Mouse (Mus musculus) cortical plate, adult 2 months (tissue): ENCODE measurements around the gene Olfm3. TPM values are rescaled to one million over a fixed set of nuclear protein-coding genes. Genes with fewer than 3 reads are reported as not detected.

Experiments
- H3K27ac ChIP-seq: fragments of 200-500 bp; 2 replicates; pipeline ENCODE4 v1.5.1; 2012; ENCODE audit warnings: low read length, control low read depth, inconsistent platforms; ENCODE audit not compliant: insufficient read depth
- H3K4me1 ChIP-seq: fragments of 200-500 bp; 2 replicates; pipeline ENCODE4 v1.6.1; 2011; ENCODE audit warnings: low read length; ENCODE audit not compliant: control insufficient read depth, insufficient read depth
- H3K4me3 ChIP-seq: fragments of 200-500 bp; 2 replicates; pipeline ENCODE4 v1.5.1; 2011; ENCODE audit warnings: mild to moderate bottlenecking, low read length, control low read depth; ENCODE audit not compliant: insufficient read depth
- CTCF ChIP-seq: fragments of 200-500 bp; IDR thresholded peaks from 2 replicates; pipeline ENCODE4 v1.5.1; 2011; ENCODE audit warnings: mild to moderate bottlenecking, control low read depth, low read length; ENCODE audit not compliant: insufficient read depth; ENCODE audit errors: extremely low read depth
- POLR2A ChIP-seq: fragments of 200-500 bp; IDR thresholded peaks from 2 replicates; pipeline ENCODE4 v1.6.1; 2011; ENCODE audit warnings: mild to moderate bottlenecking, low read length, control low read depth; ENCODE audit not compliant: insufficient read depth; ENCODE audit errors: extremely low read depth
- polyA plus RNA-seq: library from polyadenylated mRNA; depleted of rRNA; stranded (reverse); fragments of >200 nt; gene quantifications from 2 replicates; pipeline ENCODE4 v1.2.3, GENCODE M21; 2012

The Olfm3 gene
- polyA plus RNA-seq, 1 experiment, result 12.3 TPM

DNA sequence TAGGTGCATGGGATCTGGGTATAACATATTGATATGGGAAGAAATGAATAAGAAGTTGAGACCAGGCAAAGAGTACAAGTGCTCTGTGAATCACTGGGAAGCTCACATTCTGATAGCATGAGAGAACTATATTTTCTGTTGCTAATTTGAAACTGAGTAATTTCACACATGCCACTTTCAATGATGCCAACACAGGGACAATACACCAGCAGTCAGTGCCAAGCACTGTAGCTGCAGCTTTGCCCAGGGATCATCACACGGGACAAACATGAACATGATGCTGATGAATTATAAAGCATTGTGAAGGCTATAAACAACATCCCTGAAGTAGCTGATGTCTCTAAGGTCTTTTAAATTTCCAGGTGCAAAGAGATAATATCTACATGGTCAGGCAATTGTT is 161.0 kb downstream of the Olfm3 start:
- no peaks in the 10 kb centered on the region for H3K4me1 ChIP-seq
- H3K27ac ChIP-seq, result no peak overlapping the region
- TF ChIP-seq POLR2A (no peak), CTCF (no peak)
- H3K4me3 ChIP-seq, result no peak overlapping the region

- Histone ChIP-seq H3K4me3 (no peak overlapping the region), H3K4me1 (no peaks in the 10 kb centered on the region), H3K27ac (no peak overlapping the region)
- TF ChIP-seq POLR2A (no peak), CTCF (no peak)
Measured at GRCm38 (mm10) chr3:115080428-115081181, 176.7 kb downstream of the Olfm3 start.

DNA sequence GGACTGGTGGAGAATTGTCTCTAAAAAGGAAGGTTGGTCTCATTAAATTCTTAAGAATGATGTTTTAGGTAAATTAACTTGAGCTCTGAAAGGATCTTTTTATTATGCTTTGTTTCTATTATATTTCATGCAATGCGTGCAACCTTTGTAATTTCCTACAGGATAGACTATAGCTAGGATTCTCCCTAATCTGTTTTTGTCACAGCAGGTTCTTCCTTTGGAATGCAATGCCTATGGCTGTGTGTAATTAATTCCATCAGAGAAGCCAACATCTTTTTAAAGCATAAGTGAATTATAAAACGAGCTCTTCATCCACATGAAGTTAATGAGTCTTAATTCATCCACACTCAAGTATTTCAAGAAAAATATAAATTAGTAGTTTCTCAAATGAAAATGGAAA is 177.5 kb downstream of the Olfm3 start:
- Histone ChIP-seq H3K4me3 (no peak overlapping the region), H3K4me1 (no peaks in the 10 kb centered on the region), H3K27ac (no peak overlapping the region)
- TF ChIP-seq CTCF (no peak), POLR2A (no peak)

GRCm38 (mm10) chr3:115082947-115083346 is 179.1 kb downstream of the Olfm3 start:
- H3K4me1 ChIP-seq, result no peaks in the 10 kb centered on the region
- no peak overlapping the region for H3K4me3 ChIP-seq
- no peak for TF ChIP-seq CTCF
- TF ChIP-seq POLR2A, result no peak
- H3K27ac ChIP-seq, result no peak overlapping the region

DNA sequence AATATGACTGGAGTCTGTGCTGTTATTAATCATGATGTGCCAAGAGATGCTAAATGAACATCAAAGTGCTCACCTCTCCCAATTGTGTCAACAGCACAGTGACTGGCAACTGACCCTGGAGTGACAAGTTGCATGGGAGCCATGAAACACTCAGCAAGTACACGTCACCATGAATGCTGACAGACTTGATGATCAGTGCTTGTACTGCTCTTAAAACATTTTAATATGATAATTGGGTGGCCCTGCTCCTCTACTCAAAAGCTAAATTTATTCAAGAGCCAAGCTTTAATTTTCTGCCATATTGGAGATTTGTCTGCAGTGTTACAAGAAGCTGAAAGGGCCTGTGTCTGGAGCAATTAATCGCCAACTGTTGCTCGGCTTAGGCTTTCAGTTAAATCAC is 184.4 kb downstream of the Olfm3 start:
- Histone ChIP-seq H3K4me3 (no peak overlapping the region), H3K4me1 (no peaks in the 10 kb centered on the region), H3K27ac (no peak overlapping the region)
- no peak for TF ChIP-seq CTCF
- TF ChIP-seq POLR2A, result no peak

DNA sequence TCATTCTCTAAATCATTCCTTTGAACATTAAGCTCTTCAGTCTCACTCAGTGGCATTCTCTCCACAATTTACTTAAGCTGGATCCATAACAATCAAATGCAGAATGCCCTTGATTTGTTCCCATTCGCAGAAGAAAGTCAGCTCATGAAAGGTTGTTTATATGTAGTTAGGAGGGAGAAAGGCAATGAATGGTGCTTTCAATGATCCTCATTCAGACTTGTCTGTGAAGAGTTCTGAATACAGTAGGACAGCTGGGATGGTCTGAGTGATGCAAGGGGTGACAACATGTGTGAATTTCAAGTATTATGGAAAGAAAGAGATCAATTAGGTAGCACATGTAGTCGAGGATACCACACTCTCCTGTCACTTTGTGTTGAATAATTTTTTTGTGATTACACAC is 186.8 kb downstream of the Olfm3 start:
- H3K27ac ChIP-seq, result no peak overlapping the region
- no peak for TF ChIP-seq POLR2A
- no peak for TF ChIP-seq CTCF

GRCm38 (mm10) chr3:115095496-115095895 is 191.6 kb downstream of the Olfm3 start:
- Histone ChIP-seq H3K4me1 (no peaks in the 10 kb centered on the region), H3K4me3 (no peak overlapping the region), H3K27ac (no peak overlapping the region)
- TF ChIP-seq POLR2A, result no peak
- no peak for TF ChIP-seq CTCF

More for the DNA sequence above, 186.8 kb downstream of the Olfm3 start:
- Histone ChIP-seq H3K4me3 (no peak overlapping the region), H3K4me1 (no peaks in the 10 kb centered on the region)

DNA sequence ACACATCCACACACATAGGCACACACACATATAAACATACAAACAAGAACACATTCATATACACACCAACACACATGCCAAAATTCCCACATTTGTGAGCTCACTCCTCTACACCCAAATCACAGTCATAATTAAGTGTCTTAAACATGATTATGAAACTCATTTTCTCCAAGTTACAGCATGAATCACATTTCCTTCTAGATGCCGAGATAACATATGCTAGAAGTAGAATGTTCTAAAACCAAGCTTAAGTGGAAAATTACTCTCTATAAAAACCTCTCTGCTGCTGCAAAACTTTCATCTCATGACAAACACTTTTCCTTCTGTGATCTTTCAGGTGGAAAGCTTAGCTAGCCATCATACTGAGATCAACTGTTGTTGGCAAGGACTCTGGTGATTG is 195.7 kb downstream of the Olfm3 start:
- TF ChIP-seq POLR2A, result no peak
- TF ChIP-seq CTCF, result no peak
- H3K4me1 ChIP-seq, result no peaks in the 10 kb centered on the region
- no peak overlapping the region for H3K27ac ChIP-seq
- no peak overlapping the region for H3K4me3 ChIP-seq

- TF ChIP-seq CTCF, result no peak
- no peak for TF ChIP-seq POLR2A
- H3K4me3 ChIP-seq, result no peak overlapping the region
- H3K27ac ChIP-seq, result no peak overlapping the region
Measured at GRCm38 (mm10) chr3:115104155-115104801, 200.4 kb downstream of the Olfm3 start.

More at GRCm38 (mm10) chr3:115104155-115104801, 200.4 kb downstream of the Olfm3 start:
- H3K4me1 ChIP-seq, result no peaks in the 10 kb centered on the region
